Mouse (Mus musculus) liver, adult 2 months (tissue): ENCODE data around the gene Tldc1.

Source experiments
- CTCF ChIP-seq: fragments of 200-500 bp; IDR thresholded peaks from 2 replicates; pipeline ENCODE4 v1.5.1; 2011; ENCODE audit warnings: low read depth, low read length, control low read depth
- POLR2A ChIP-seq: fragments of 200-500 bp; IDR thresholded peaks from 2 replicates; pipeline ENCODE4 v1.6.1; 2011; ENCODE audit warnings: low read length, control low read depth; ENCODE audit not compliant: insufficient read depth; ENCODE audit errors: extremely low read depth

GRCm38 (mm10) chr8:119716730-119717299, 61.4 kb downstream of the Tldc1 start:
- no peak for TF ChIP-seq CTCF
- TF ChIP-seq POLR2A, result no peak
